Mouse (Mus musculus): ENCODE measurements around the gene Ypel3.

GRCm38 (mm10) chr7:126797411-126798126 is 20.8 kb downstream of the Ypel3 start, which contains the start of gene Fam57b:
- TF ChIP-seq POLR2A (IDR thresholded peaks at IDR 0.05; ENCODE audit: borderline replicate concordance, extremely low read depth, insufficient read depth, insufficient read length, poor library complexity, severe bottlenecking) = no peak
- TF ChIP-seq CTCF (IDR thresholded peaks at IDR 0.05; ENCODE audit: borderline replicate concordance, extremely low read depth, insufficient read depth, insufficient read length) = no peak

Measured in brain, embryonic 14.5 days (tissue).